Mouse (Mus musculus) adrenal gland, postnatal 10 days (tissue): ENCODE results near the gene Fam173a. TPM values are rescaled to one million over a fixed set of nuclear protein-coding genes. Genes with fewer than 3 reads are reported as not detected.

Experiments
- DNase-seq: peaks from one replicate; pipeline ENCODE4 v3.0.0; 2021; ENCODE audit warnings: mixed read lengths
- total RNA-seq, 2 experiments: library from RNA; stranded (reverse); gene quantifications; 2 replicates each; pipeline ENCODE4 v1.2.3; 2021

The Fam173a gene
- total RNA-seq, 2 experiments from 2014 or later, result 63.1 to 76.4 TPM

- DNase-seq, result peak; percentile 93
Observed at GRCm38 (mm10) chr17:25796951-25797369, 4.3 kb upstream of the Fam173a start, which contains the start of gene Metrn. TSS of gene Metrn (minus strand) at chr17:25797136.

DNA sequence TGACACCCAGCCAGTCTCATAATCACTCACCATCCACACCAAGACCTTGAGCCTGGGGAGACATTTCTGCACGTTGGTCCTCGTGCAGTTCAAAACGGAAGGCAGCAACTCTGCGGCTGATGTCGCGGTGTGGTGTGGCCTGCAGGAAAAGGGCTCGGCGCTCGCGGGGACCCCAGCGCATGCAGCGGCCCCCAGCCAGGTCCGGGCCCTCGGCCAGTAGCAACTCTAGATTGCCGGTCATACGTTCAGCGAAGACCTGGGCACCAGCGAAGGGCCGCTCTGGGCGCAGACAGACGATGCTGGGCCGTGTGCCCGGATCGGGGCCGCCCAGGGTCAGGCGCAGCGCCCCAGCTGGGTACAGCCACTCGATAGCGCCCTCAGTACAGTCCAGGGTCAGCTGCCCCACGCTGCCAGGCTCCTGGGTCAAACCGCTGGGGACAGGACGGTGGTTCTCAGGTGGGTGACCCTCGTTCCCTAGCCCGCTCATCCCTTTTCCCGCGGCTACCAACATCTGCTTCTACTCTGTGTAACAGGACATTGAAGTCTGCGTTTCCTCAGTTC lies 3.6 kb upstream of the Fam173a start:
- DNase-seq, result peak; percentile 68

GRCm38 (mm10) chr17:25795609-25796092 lies 3.0 kb upstream of the Fam173a start, which contains the start of gene AC134908.4:
TSS of gene AC134908.4 (minus strand) at chr17:25795659.
- no peak for DNase-seq

DNA sequence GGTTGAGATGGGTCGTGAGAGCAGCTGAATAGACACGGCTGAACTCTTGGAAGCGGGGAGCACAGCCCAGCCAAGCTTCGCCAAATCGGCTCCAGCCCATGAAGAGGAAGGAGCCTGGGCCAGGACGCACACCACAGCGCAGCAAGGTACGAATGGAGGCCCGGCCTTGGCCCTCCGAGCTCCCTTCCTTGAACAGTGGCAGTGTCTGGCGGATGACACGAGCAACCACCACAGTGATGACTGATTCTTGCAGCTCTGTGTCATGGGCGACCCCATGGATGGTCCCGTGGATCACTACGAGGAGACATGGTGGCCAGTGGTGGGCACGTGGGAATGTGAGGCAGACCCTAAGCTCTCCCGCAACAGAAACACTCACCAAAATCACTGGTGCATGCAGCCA lies 2.3 kb upstream of the Fam173a start:
- DNase-seq, result no peak

- DNase-seq, result no peak
Observed at GRCm38 (mm10) chr17:25794197-25794596, 1.5 kb upstream of the Fam173a start.

- peak; percentile 92 for DNase-seq
Observed at GRCm38 (mm10) chr17:25791843-25792527, 716 bp downstream of the Fam173a start.

DNA sequence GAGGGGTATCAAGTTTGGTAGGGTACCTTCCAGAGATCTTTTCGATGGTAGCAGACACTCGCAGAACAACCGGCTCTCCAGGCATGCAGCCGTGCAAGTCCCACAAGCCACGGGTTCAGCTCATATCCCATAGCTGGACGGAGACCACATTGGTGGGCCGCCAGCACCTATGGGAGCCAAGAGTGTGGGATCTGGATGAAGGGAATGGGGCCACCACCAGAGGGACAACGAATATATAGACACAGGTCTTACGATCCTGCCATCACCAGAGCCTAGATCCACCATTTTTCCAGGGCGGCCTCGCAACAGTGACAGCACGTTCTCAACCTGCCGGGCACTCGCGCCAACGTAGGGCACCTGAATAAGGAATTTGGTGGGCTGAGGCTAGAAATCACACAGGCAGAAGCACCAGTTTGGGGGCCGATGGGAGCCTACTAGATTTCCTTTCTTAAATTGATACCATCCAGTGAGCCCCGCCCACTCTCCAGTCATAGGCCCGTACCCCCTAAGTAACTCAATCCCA lies 1.3 kb downstream of the Fam173a start:
- no peak for DNase-seq

- no peak for DNase-seq
Observed at GRCm38 (mm10) chr17:25786781-25787504, 5.8 kb downstream of the Fam173a start.

DNA sequence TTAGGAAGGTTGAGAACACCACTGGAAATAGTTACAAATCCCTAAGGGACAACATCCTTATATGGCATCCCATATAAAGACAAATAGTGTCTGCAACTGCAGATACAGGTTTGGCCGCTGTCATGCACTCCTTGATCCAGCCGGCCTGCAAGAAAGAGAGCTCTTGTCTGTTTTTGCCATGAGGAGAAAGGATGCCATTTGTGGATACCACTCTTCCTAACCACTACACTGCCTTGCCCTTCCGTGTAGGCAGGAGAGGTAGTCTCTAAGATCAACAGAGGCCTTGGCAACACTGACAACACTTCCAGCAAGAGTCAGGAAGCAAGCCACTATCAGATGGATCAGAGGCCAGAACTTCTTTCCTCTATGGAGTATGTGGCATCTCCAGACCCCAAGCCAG lies 6.4 kb downstream of the Fam173a start, which contains the start of gene Ccdc78:
Gene Ccdc78, plus strand, starts transcription at position 301 of the 400 bp plus-strand sequence.
- DNase-seq, result no peak

- DNase-seq, result peak; percentile 95
Observed at GRCm38 (mm10) chr17:25785281-25785745, 7.4 kb downstream of the Fam173a start, which contains the start of gene Haghl. TSS of gene Haghl (minus strand) at chr17:25785673.

DNA sequence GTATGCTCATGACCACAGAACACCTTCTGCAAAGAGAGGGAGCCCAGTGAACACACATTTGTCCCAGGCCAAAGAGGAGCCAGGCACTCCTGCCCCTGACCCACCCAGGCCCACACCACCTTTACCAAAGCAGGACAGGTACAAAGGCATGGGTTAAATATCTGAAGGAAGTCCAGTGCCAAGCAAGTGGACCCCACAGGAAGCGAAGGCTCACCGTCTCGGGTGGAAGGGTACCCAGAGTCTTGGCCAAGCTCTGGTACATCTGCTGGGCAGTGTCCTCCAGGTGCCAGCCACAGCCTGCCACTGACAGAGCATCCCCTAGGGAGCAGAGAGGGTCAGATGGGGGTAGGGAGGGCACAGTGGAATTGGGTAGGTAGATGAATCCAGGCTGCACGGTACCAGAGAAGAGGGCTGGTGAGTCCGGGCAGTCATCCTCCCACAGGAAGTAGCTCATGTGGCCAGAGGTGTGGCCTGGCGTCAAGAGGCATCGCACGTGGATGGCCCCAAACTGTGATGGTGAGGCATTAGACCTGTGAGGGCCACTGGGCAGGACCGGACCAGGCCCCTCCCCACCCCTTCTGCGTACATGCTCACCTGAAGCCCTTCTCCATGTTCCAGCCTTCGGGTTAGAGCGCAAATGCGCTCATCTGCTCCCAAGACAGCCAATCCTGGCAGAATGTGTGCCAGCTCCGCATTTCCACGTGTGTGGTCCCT lies 8.7 kb downstream of the Fam173a start:
- DNase-seq, result no peak

- peak; percentile 89 for DNase-seq
Observed at GRCm38 (mm10) chr17:25783086-25783485, 9.6 kb downstream of the Fam173a start.

DNA sequence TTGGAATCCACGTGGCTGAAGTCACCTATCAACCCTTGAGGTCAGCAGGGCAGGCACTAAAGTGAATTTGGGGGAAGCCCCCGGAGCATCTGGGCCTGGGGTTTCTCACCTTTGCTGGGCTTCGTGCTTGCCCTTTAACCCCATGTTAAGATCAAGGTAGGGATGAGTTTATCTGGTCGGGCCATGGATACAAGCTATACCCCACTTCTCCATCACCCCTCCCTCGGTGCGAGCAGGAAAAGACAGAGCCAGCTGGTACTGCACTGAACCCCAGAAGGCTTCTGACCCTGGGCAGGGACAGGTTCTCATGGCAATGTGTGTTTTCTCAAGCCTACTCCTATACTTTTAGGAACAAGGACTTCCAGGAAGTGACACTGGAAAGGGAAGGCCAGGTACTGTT lies 11.4 kb downstream of the Fam173a start:
- no peak for DNase-seq

DNA sequence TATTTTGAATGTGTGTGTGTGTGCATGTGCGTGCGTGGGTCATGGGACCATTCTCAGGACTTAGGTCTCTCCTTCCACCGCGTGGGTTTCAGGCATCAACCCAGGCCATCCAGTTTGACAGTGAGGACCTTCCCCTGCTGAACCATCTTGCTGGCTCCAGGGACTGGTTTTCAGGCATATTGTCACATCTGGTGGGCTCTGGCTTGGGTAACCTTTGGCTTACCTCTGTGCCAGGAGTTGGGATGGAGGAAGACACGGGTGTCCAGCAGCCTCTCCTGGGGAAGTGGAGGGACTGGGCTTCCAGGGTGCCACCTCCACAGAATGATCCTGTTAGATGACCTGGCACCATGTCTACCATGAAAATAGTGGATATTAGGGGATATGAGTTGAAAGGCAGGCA lies 14.8 kb downstream of the Fam173a start:
- DNase-seq, result no peak

DNA sequence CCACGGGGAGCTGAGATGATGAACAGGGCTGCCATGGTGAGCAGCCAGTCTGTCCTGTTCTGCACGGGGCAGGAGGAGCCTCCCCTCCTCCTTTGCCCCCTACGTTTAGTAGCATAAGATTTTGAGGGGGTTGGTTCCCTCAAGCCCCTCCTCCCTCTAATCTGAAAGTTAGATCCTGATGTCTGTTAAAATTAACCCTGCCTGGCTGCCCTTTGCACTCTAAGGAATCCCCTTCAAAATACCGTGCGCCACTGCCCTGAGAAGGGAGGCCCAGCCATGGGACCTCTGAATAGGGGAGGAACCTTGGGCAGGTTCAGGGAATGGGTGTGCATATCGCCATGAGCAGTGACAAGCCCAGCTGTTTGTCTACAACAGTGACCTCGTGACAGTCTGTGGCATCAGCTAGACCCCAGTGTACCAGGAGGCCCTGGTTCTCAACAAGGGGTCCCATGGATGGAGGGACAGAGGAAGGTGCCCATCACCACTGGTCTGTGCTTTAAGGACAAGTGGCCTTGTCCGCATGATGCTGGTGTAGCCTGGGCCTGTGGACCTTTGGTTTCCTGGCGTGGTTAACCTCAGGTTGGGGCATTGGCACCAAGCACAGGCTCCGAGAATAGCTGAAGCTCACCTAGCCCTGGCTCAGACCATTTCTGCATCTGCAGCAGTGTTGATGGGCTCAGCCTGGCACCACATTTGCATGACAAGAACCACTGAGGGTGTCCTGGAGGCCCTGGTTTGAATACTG lies 17.2 kb downstream of the Fam173a start:
- DNase-seq, result no peak

DNA sequence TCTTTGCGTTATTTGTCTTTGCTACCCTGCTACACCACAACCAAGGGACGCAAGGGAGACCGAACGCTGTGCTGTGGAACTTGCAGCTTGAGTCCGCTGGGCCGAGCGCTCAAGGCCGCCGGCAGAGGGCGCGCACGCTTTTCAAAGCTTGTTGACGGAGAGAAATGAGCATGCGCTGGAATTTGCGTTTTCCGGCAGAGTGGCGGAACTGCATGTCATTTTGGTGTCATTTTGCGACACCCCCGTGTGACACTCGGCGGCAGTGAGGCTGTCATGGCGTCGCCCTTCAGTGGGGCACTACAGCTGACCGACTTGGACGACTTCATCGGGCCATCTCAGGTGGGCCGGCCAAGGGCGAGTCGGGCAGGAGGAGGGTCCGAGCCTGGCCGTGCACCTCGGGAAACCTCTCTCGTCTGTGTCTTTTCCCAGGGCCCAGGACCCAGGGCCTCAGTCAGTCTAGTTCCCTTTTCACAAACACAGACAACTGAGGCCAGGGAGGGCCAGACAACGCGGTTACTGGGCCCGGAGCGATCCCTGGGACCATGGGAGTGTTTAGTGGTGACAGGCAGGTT lies 19.1 kb downstream of the Fam173a start, which contains the start of gene Narfl:
Gene Narfl, plus strand, starts transcription at position 228 of the 572 bp plus-strand sequence.
- DNase-seq, result peak; percentile 98

GRCm38 (mm10) chr17:25769331-25769730 lies 23.4 kb downstream of the Fam173a start:
- no peak for DNase-seq

GRCm38 (mm10) chr17:25765886-25766285 lies 26.8 kb downstream of the Fam173a start:
- no peak for DNase-seq

DNA sequence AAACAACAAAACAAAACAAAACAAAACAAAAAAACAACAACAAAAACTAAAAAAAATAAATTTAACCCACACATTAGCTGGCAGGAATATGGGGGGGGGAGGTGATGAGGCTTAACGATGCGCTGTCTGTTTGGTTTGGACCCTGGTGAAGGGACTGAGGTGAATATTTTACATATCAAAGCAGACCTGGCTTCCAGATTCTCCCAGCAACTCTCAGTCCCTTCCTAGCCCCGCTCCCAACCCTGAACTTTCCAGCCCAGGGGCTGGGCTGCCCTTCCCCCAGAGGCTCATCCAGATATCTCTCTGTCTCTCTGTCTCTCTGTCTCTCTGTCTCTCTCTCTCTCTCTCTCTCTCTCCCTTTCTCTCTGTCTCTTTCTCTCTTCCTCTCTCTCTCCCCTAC lies 30.1 kb downstream of the Fam173a start:
- DNase-seq, result no peak

GRCm38 (mm10) chr17:25761561-25761970 lies 31.1 kb downstream of the Fam173a start:
- no peak for DNase-seq

DNA sequence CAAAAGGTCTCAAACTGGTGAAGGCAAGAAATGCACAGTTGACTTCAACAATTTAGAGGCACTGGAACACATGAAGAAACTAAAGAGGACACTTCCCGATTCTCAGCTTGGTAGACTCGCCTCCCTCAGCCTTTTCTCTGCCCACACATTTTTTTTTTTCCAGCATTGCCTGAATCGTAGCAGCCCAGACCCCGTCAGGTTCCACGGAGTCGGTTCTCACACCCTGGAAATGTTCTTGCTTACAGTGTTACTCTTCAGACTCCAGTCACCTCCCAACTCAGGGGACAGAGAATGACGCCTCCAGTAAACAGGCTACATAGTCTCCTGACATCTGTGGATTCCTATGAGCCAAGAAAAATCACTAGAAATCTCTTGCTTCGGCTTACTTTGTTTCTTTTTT lies 32.6 kb downstream of the Fam173a start:
- no peak for DNase-seq
